Mouse (Mus musculus) brain, embryonic 18.5 days (tissue): ENCODE data around the gene Coq10a.

Experiments
- DNase-seq: peaks from one replicate; pipeline ENCODE4 v3.0.0-alpha.2; 2012; ENCODE audit warnings: low read depth, low spot score

Gene Coq10a

GRCm38 (mm10) chr10:128385902-128386301 is 17.1 kb upstream of the Coq10a start:
- no peak for DNase-seq

GRCm38 (mm10) chr10:128382482-128382881 is 13.7 kb upstream of the Coq10a start:
- no peak for DNase-seq

GRCm38 (mm10) chr10:128380565-128380964 is 11.8 kb upstream of the Coq10a start:
- no peak for DNase-seq

GRCm38 (mm10) chr10:128379260-128379659 is 10.5 kb upstream of the Coq10a start:
- DNase-seq: no peak

GRCm38 (mm10) chr10:128378462-128378861 is 9.7 kb upstream of the Coq10a start:
- no peak for DNase-seq

- DNase-seq: no peak
Observed at GRCm38 (mm10) chr10:128377940-128378448, 9.2 kb upstream of the Coq10a start.

- no peak for DNase-seq
Observed at GRCm38 (mm10) chr10:128377222-128377939, 8.6 kb upstream of the Coq10a start.

- DNase-seq: no peak
Observed at GRCm38 (mm10) chr10:128376455-128377211, 7.8 kb upstream of the Coq10a start, which contains the start of gene Ankrd52. Ankrd52 (plus strand) TSS chr10:128377115.

- DNase-seq: no peak
Observed at GRCm38 (mm10) chr10:128376099-128376454, 7.3 kb upstream of the Coq10a start.

GRCm38 (mm10) chr10:128374393-128374792 is 5.6 kb upstream of the Coq10a start:
- no peak for DNase-seq

- DNase-seq: no peak
Observed at GRCm38 (mm10) chr10:128372989-128373748, 4.4 kb upstream of the Coq10a start.

- no peak for DNase-seq
Observed at GRCm38 (mm10) chr10:128372142-128372541, 3.3 kb upstream of the Coq10a start.

GRCm38 (mm10) chr10:128370601-128371000 is 1.8 kb upstream of the Coq10a start:
- DNase-seq: no peak

- no peak for DNase-seq
Observed at GRCm38 (mm10) chr10:128370021-128370420, 1.2 kb upstream of the Coq10a start.

GRCm38 (mm10) chr10:128369599-128369998 is 802 bp upstream of the Coq10a start:
- DNase-seq: no peak

GRCm38 (mm10) chr10:128369218-128369543 is 384 bp upstream of the Coq10a start:
- no peak for DNase-seq

GRCm38 (mm10) chr10:128367899-128368401 is 847 bp downstream of the Coq10a start:
- no peak for DNase-seq

- DNase-seq: no peak
Observed at GRCm38 (mm10) chr10:128362568-128362967, 6.2 kb downstream of the Coq10a start.

GRCm38 (mm10) chr10:128361836-128362235 is 7.0 kb downstream of the Coq10a start:
- no peak for DNase-seq

- no peak for DNase-seq
Observed at GRCm38 (mm10) chr10:128359226-128359625, 9.6 kb downstream of the Coq10a start.

GRCm38 (mm10) chr10:128358796-128359195 is 10.0 kb downstream of the Coq10a start:
- DNase-seq: no peak

- DNase-seq: no peak
Observed at GRCm38 (mm10) chr10:128347541-128347940, 21.3 kb downstream of the Coq10a start.
